Mouse (Mus musculus): ENCODE measurements at regions not wholly inside any gene's neighbourhood (a gene's known extent, or its start where the extent isn't known, plus 50 kb on each side); places are given as distances from the start of the nearest gene placed in this dataset.

DNA sequence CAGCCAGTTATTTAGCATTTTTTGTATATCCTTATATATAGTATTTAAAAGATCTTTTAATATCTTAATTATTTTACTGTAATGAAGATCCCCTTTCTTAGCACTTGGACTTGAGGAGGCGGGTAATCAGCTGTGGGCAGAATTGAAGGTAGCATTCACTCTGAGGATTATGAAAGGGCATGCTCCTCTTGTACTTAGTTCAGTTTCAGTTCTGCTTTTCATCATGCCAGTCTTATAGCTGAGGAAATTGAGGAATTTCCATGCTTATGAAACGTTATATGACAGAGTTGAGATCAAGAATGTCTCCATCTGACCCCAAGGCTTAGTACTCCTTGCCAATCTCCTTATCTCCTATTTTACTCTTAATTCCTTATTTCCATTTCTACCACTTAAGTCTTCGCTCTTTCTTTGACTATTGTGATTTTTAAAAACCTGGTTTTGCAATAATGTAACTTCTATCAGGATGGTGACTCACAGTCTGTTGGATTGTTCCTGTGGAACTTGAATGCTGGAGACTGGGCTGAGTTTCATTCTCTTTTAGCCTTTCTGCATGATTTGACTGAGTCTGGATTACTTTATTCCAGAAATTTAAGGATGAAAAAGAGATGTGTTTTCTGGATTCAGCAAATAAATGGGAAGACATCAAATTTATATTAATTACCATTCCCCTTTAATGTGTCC, 133.6 kb downstream of the Papss1 start:
- H3K4me1 ChIP-seq = no peaks in the 10 kb centered on the region
- H3K4me2 ChIP-seq = no peak overlapping the region
- no peaks in the 10 kb centered on the region for H3K27me3 ChIP-seq
- no peak overlapping the region for H3K27ac ChIP-seq
- H3K36me3 ChIP-seq = no peaks in the 10 kb centered on the region
- no peak overlapping the region for H3K9ac ChIP-seq
- no peak overlapping the region for H3K4me3 ChIP-seq
- WGBS = 75% methylated on average over 3 of the region's 3 CpGs
- no peak for ATAC-seq (ENCODE audit: insufficient number of reproducible peaks, low FRiP score, low TSS enrichment, low read depth)
- no peaks in the 10 kb centered on the region for H3K9me3 ChIP-seq

DNA sequence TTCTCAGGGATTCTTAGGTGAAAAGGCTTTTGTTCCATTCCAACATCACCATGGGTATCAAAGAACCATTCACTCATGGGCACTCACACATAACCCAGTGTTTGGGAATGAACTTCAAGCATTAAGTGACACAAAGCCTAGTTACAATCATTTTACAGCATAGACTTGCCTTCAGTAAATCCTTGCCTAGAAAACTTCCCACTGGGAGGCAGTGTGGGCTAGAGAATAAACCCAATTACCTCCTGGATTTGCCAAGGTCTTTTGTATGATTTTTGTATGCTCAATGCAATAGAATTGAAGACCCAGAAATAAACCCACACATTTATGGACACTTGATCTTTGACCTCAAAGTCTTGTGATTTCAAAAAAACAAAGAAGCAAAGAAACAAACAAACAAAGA, 138.6 kb downstream of the Papss1 start:
- Histone ChIP-seq H3K27ac (no peak overlapping the region), H3K4me1 (no peaks in the 10 kb centered on the region), H3K4me2 (no peak overlapping the region), H3K4me3 (no peak overlapping the region), H3K36me3 (no peaks in the 10 kb centered on the region), H3K9ac (no peak overlapping the region), H3K9me3 (no peaks in the 10 kb centered on the region), H3K27me3 (no peaks in the 10 kb centered on the region)
- no peak for ATAC-seq (ENCODE audit: insufficient number of reproducible peaks, low FRiP score, low TSS enrichment, low read depth)

GRCm38 (mm10) chr3:131713532-131713931, 149.0 kb downstream of the Papss1 start:
- no peak for ATAC-seq (ENCODE audit: insufficient number of reproducible peaks, low FRiP score, low TSS enrichment, low read depth)
- 87% methylated on average over 8 of the region's 8 CpGs for WGBS
- no peaks in the 10 kb centered on the region for H3K9me3 ChIP-seq

GRCm38 (mm10) chr3:131718761-131719160, 154.2 kb downstream of the Papss1 start:
- no peak overlapping the region for H3K4me3 ChIP-seq
- H3K9ac ChIP-seq = no peak overlapping the region
- no peaks in the 10 kb centered on the region for H3K4me1 ChIP-seq
- no peaks in the 10 kb centered on the region for H3K36me3 ChIP-seq
- H3K9me3 ChIP-seq = no peaks in the 10 kb centered on the region
- H3K27ac ChIP-seq = no peak overlapping the region
- no peaks in the 10 kb centered on the region for H3K27me3 ChIP-seq
- 74% methylated on average over 8 of the region's 8 CpGs for WGBS
- ATAC-seq (ENCODE audit: insufficient number of reproducible peaks, low FRiP score, low TSS enrichment, low read depth) = no peak
- H3K4me2 ChIP-seq = no peak overlapping the region

More at GRCm38 (mm10) chr3:131713532-131713931, 149.0 kb downstream of the Papss1 start:
- no peak overlapping the region for H3K27ac ChIP-seq
- H3K4me1 ChIP-seq = no peaks in the 10 kb centered on the region
- H3K4me3 ChIP-seq = no peak overlapping the region
- no peak overlapping the region for H3K4me2 ChIP-seq
- no peak overlapping the region for H3K9ac ChIP-seq
- H3K36me3 ChIP-seq = no peaks in the 10 kb centered on the region
- no peaks in the 10 kb centered on the region for H3K27me3 ChIP-seq

DNA sequence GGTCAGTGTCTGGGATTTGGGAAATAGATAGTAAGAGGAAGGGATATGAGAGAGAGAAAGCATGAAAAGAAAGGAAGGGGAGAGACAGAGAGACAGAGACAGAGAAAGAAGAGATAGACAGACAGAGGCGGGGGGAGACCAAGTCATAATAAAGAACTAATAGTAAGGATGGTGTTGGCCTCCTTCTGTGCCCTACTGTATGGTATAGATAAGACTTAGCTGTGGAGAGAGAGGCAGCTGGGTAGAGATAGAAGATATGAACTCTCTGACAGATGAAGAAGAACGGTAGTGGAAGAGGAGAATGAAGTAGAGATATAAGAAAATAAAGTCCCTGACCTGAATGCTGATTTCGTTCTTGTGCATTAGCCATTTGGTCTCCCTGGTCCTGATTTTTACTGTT, 164.1 kb downstream of the Papss1 start:
- H3K9me3 ChIP-seq = no peaks in the 10 kb centered on the region
- H3K4me2 ChIP-seq = no peak overlapping the region
- H3K4me1 ChIP-seq = no peaks in the 10 kb centered on the region
- WGBS = 97% methylated on average over 3 of the region's 3 CpGs
- H3K27ac ChIP-seq = no peak overlapping the region
- H3K9ac ChIP-seq = no peak overlapping the region
- H3K27me3 ChIP-seq = no peaks in the 10 kb centered on the region
- no peaks in the 10 kb centered on the region for H3K36me3 ChIP-seq
- H3K4me3 ChIP-seq = no peak overlapping the region
- no peak for ATAC-seq (ENCODE audit: insufficient number of reproducible peaks, low FRiP score, low TSS enrichment, low read depth)

- no peak for ATAC-seq (ENCODE audit: insufficient number of reproducible peaks, low FRiP score, low TSS enrichment, low read depth)
- 65% methylated on average over 6 of the region's 6 CpGs for WGBS
- H3K27ac ChIP-seq = no peak overlapping the region
Measured at GRCm38 (mm10) chr3:131734226-131734625, 169.7 kb downstream of the Papss1 start.

DNA sequence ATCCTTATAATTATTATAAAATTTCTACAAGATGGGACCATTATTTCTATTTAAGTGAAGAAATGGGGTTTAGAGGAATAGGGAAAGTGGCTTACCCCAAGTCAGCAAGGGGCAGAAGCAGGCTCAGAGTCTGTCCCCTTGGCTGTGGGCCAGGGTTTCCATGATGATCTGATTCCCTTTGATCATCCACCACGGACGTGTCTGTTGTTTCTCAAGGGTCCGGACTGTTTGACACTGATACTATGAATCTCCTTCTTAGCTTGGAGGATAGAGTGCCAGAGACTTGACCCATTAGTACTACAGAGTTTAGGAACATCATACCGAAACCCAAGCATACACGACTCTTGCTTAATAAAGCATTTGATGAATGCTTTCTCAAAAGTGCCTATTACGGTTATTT, 172.9 kb downstream of the Papss1 start:
- ATAC-seq (ENCODE audit: insufficient number of reproducible peaks, low FRiP score, low TSS enrichment, low read depth) = no peak
- H3K4me2 ChIP-seq = no peak overlapping the region
- H3K27me3 ChIP-seq = no peaks in the 10 kb centered on the region
- H3K27ac ChIP-seq = no peak overlapping the region
- peaks cover 9% of the 10 kb centered on the region; the same call in 1 of the 2 replicates for H3K4me1 ChIP-seq
- H3K9ac ChIP-seq = no peak overlapping the region
- no peak overlapping the region for H3K4me3 ChIP-seq
- 38% methylated on average over 6 of the region's 6 CpGs for WGBS
- no peaks in the 10 kb centered on the region for H3K36me3 ChIP-seq
- no peaks in the 10 kb centered on the region for H3K9me3 ChIP-seq

More at GRCm38 (mm10) chr3:131734226-131734625, 169.7 kb downstream of the Papss1 start:
- Histone ChIP-seq H3K36me3 (no peaks in the 10 kb centered on the region), H3K4me1 (peaks cover 9% of the 10 kb centered on the region; the same call in 1 of the 2 replicates), H3K27me3 (no peaks in the 10 kb centered on the region), H3K9me3 (no peaks in the 10 kb centered on the region), H3K9ac (no peak overlapping the region), H3K4me3 (no peak overlapping the region), H3K4me2 (no peak overlapping the region)

- peaks cover 9% of the 10 kb centered on the region; the same call in 1 of the 2 replicates for H3K4me1 ChIP-seq
- H3K9ac ChIP-seq = no peak overlapping the region
- no peak for ATAC-seq (ENCODE audit: insufficient number of reproducible peaks, low FRiP score, low TSS enrichment, low read depth)
- H3K4me3 ChIP-seq = peak overlapping the region; percentile 6; the same call in 1 of the 2 replicates
- H3K9me3 ChIP-seq = no peaks in the 10 kb centered on the region
- no peaks in the 10 kb centered on the region for H3K36me3 ChIP-seq
- WGBS = 28% methylated on average over 17 of the region's 17 CpGs
- H3K27ac ChIP-seq = no peak overlapping the region
- no peaks in the 10 kb centered on the region for H3K27me3 ChIP-seq
- H3K4me2 ChIP-seq = peak overlapping the region; percentile 25
Measured at GRCm38 (mm10) chr3:131737953-131738598, 173.5 kb downstream of the Papss1 start.

DNA sequence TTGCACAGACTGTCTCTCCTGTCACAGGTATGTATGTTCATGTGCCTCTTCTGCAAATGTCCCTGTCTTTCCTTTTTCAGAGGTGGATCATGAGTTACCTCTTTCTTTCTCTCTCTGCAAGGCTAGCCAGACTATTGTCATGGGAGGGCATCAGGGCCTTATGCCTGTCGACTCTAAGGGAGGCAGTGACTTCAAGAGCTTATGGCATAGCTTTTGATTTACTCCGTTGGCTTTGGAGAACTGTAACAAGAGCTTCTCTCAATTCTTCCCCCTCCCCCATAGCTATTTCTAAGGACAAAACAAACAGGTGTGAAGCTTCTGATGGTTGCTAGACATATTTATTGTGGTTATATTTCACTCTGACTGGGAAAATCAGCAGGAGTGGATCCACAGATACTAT, 191.0 kb downstream of the Papss1 start:
- Histone ChIP-seq H3K4me1 (no peaks in the 10 kb centered on the region), H3K27ac (no peak overlapping the region), H3K36me3 (no peaks in the 10 kb centered on the region), H3K9me3 (peaks cover 4% of the 10 kb centered on the region; the same call in 1 of the 2 replicates), H3K9ac (no peak overlapping the region), H3K4me3 (no peak overlapping the region), H3K27me3 (no peaks in the 10 kb centered on the region), H3K4me2 (no peak overlapping the region)
- ATAC-seq (ENCODE audit: insufficient number of reproducible peaks, low FRiP score, low TSS enrichment, low read depth) = no peak
- whole genome bisulfite sequencing = 29% methylated on average over 2 of the region's 2 CpGs

DNA sequence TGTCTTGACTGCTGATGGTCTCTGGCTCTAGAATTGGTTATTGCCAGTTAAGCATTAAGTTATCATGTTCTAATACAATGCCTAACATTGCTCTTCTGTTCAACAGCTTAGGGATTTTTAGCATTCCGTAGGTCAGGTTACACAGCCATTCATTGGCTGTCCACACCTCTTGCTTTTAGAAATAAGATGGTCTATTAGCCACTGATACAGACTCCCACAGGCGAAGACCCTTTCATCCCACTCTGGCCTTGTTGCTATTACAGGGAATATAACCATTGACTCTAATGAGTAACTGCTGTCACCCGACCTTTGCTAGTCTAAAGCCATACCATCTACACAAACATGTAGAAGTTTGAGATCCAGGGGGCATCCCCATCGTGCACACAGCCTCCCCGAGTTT, 191.6 kb downstream of the Papss1 start:
- Histone ChIP-seq H3K4me1 (no peaks in the 10 kb centered on the region), H3K27ac (no peak overlapping the region), H3K36me3 (no peaks in the 10 kb centered on the region), H3K9me3 (peaks cover 4% of the 10 kb centered on the region; the same call in 1 of the 2 replicates), H3K4me2 (no peak overlapping the region), H3K4me3 (no peak overlapping the region), H3K27me3 (no peaks in the 10 kb centered on the region), H3K9ac (no peak overlapping the region)
- ATAC-seq (ENCODE audit: insufficient number of reproducible peaks, low FRiP score, low TSS enrichment, low read depth) = no peak
- WGBS = 66% methylated on average over 5 of the region's 5 CpGs

GRCm38 (mm10) chr3:131769976-131770375, 205.4 kb downstream of the Papss1 start:
- no peaks in the 10 kb centered on the region for H3K9me3 ChIP-seq
- H3K27me3 ChIP-seq = no peaks in the 10 kb centered on the region
- H3K9ac ChIP-seq = no peak overlapping the region
- 0 out of 2 replicates have a peak, but pooled peaks cover 6% of the 10 kb centered on the region for H3K4me1 ChIP-seq
- no peaks in the 10 kb centered on the region for H3K36me3 ChIP-seq
- no peak for ATAC-seq (ENCODE audit: insufficient number of reproducible peaks, low FRiP score, low TSS enrichment, low read depth)
- H3K4me3 ChIP-seq = no peak overlapping the region
- WGBS = 44% methylated on average over 1 of the region's 1 CpGs
- no peak overlapping the region for H3K27ac ChIP-seq
- no peak overlapping the region for H3K4me2 ChIP-seq

DNA sequence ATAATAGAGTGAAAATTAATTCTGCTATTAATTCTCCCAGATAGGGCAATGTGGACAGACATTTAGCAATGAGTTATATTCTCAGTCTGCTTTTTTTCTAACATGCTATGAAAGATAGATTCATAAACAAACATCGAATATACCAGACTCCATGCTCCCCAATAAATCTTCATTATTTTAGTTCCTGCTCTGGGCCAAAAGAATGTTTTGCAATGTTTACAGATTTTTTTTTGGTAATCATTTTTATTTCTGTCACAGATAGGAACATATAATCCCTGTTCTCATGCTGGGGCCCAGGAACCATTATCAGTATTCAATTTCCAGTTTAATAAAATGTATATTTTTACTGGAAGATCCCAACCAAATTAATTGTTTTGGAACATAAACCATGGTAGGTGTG, 205.9 kb downstream of the Papss1 start:
- Histone ChIP-seq H3K36me3 (no peaks in the 10 kb centered on the region), H3K4me3 (no peak overlapping the region), H3K27me3 (no peaks in the 10 kb centered on the region), H3K4me1 (0 out of 2 replicates have a peak, but pooled peaks cover 6% of the 10 kb centered on the region), H3K4me2 (no peak overlapping the region), H3K27ac (no peak overlapping the region), H3K9me3 (no peaks in the 10 kb centered on the region), H3K9ac (no peak overlapping the region)
- WGBS = 87% methylated on average over 1 of the region's 1 CpGs
- ATAC-seq (ENCODE audit: insufficient number of reproducible peaks, low FRiP score, low TSS enrichment, low read depth) = no peak

Data from limb, embryonic 15.5 days (tissue).